Mouse (Mus musculus): ENCODE results near the gene Hist2h2ac. TPM values are rescaled to one million over a fixed set of nuclear protein-coding genes. Genes with fewer than 3 reads are reported as not detected.
"Not testable (repeated sequence)": the region's sequence is repeated elsewhere in the genome, so short reads cannot be mapped to it uniquely, and the experiment has no call there.

The Hist2h2ac gene
- 9.0 and 11.6 TPM in 2 replicates for polyA plus RNA-seq (2016; fragmentation: Nextera tagmentation; extraction: Ambion mirVana)

- peaks cover 42% of the 10 kb centered on the region for H3K4me1 ChIP-seq
- H3K9ac ChIP-seq (replicated peaks): peak within 1 kb of the TSS; percentile 84
- no peaks in the 10 kb centered on the region for H3K9me3 ChIP-seq
- peak within 1 kb of the TSS; percentile 98 for H3K27ac ChIP-seq (replicated peaks)
- H3K4me2 ChIP-seq (replicated peaks): peak within 1 kb of the TSS; percentile 79
- peak within 1 kb of the TSS; percentile 61 for H3K4me3 ChIP-seq
- no peaks in the 10 kb centered on the region for H3K36me3 ChIP-seq
- H3K27me3 ChIP-seq: no peaks in the 10 kb centered on the region
- WGBS: under 1% methylated on average over 43 of the region's 43 CpGs
- peak; percentile 82 for ATAC-seq (ENCODE audit: low FRiP score, low read depth)
Measured at GRCm38 (mm10) chr3:96220765-96221639, at the start of gene Hist2h2ac, which contains the start of gene Hist2h2be. Gene Hist2h2ac, minus strand, starts transcription at chr3:96220880. Gene Hist2h2be, plus strand, starts transcription at chr3:96221119.

- WGBS: under 1% methylated on average over 45 of the region's 45 CpGs
- no peaks in the 10 kb centered on the region for H3K9me3 ChIP-seq
- H3K4me2 ChIP-seq (replicated peaks): peak within 1 kb of the TSS; percentile 80
- peak within 1 kb of the TSS; percentile 96 for H3K27ac ChIP-seq (replicated peaks)
- H3K4me1 ChIP-seq: peaks cover 11% of the 10 kb centered on the region
- H3K9ac ChIP-seq (replicated peaks): peak within 1 kb of the TSS; percentile 77
- no peaks in the 10 kb centered on the region for H3K36me3 ChIP-seq
- peak; percentile 96 for ATAC-seq (ENCODE audit: low FRiP score, low read depth)
- no peaks in the 10 kb centered on the region for H3K27me3 ChIP-seq
- peak within 1 kb of the TSS; percentile 55 for H3K4me3 ChIP-seq
Measured at GRCm38 (mm10) chr3:96269511-96270474, 49.1 kb upstream of the Hist2h2ac start, which contains the start of gene Hist2h2bb. Gene Hist2h2bb, plus strand, starts transcription at chr3:96269752.

GRCm38 (mm10) chr3:96268776-96269378 lies 48.2 kb upstream of the Hist2h2ac start:
- Histone ChIP-seq H3K9ac (replicated peaks) (peak overlapping the region; percentile 70), H3K4me1 (peaks cover 19% of the 10 kb centered on the region), H3K4me2 (replicated peaks) (peak overlapping the region; percentile 80), H3K4me3 (peak overlapping the region; percentile 55), H3K27ac (replicated peaks) (peak overlapping the region; percentile 96)
- WGBS: under 1% methylated on average over 15 of the region's 44 CpGs
- H3K36me3 ChIP-seq, H3K27me3 ChIP-seq, H3K9me3 ChIP-seq: not testable (repeated sequence)
- peak; percentile 51 for ATAC-seq (ENCODE audit: low FRiP score, low read depth)

DNA sequence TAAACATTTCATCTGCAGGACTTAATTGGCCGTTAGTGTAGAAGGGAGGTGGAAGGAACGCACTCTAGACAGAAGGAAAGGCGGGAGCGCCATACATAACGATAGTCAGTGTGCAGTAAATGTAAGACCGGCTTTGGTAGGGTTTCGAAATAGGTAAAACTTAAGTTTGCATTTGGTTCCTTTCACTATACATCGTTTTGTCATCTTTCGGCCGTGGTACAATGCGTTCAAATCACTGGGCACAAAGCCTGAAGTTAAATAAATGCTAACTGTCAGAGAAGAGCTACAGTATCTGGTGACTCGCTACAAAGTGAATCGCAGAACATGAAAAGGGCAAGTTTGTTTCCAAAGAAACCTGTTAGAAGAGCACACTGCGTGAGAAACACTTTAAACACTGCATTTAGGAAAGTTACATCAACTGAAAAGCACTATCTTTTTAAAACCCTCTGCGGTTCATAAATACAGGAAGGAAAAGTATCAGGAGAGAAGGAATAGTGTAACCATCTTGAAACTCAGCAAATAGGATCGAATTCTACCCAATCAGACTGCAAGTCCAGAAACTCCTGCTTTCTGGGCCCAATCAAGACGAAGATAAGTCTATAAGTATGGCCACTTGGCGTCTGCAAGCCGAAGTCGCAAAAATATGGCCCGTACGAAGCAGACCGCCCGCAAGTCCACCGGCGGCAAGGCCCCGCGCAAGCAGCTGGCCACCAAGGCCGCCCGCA lies 47.5 kb upstream of the Hist2h2ac start, which contains the start of gene Hist2h3b:
TSS of gene Hist2h3b (plus strand) at position 604 of the 725 bp plus-strand sequence.
- H3K36me3 ChIP-seq: no peaks in the 10 kb centered on the region
- peak within 1 kb of the TSS; percentile 80 for H3K4me2 ChIP-seq (replicated peaks)
- no peaks in the 10 kb centered on the region for H3K27me3 ChIP-seq
- H3K4me1 ChIP-seq: peaks cover 23% of the 10 kb centered on the region
- H3K4me3 ChIP-seq: peak within 1 kb of the TSS; percentile 55
- ATAC-seq (ENCODE audit: low FRiP score, low read depth): peak; percentile 76
- H3K9ac ChIP-seq (replicated peaks): peak within 1 kb of the TSS; percentile 70
- H3K9me3 ChIP-seq: no peaks in the 10 kb centered on the region
- H3K27ac ChIP-seq (replicated peaks): peak within 1 kb of the TSS; percentile 96
- WGBS: 24% methylated on average over 30 of the region's 30 CpGs

- Histone ChIP-seq H3K27ac (replicated peaks) (peak overlapping the region; percentile 86), H3K9ac (replicated peaks) (no peak overlapping the region), H3K4me1 (peaks cover 25% of the 10 kb centered on the region), H3K36me3 (no peaks in the 10 kb centered on the region), H3K4me3 (no peak overlapping the region), H3K4me2 (replicated peaks) (no peak overlapping the region), H3K9me3 (no peaks in the 10 kb centered on the region), H3K27me3 (no peaks in the 10 kb centered on the region)
- ATAC-seq (ENCODE audit: low FRiP score, low read depth): no peak
- 81% methylated on average over 4 of the region's 4 CpGs for WGBS
Measured at GRCm38 (mm10) chr3:96267541-96267940, 46.9 kb upstream of the Hist2h2ac start.

GRCm38 (mm10) chr3:96266132-96266710 lies 45.5 kb upstream of the Hist2h2ac start:
- peaks cover 35% of the 10 kb centered on the region for H3K4me1 ChIP-seq
- no peak overlapping the region for H3K9ac ChIP-seq (replicated peaks)
- 91% methylated on average over 8 of the region's 8 CpGs for WGBS

DNA sequence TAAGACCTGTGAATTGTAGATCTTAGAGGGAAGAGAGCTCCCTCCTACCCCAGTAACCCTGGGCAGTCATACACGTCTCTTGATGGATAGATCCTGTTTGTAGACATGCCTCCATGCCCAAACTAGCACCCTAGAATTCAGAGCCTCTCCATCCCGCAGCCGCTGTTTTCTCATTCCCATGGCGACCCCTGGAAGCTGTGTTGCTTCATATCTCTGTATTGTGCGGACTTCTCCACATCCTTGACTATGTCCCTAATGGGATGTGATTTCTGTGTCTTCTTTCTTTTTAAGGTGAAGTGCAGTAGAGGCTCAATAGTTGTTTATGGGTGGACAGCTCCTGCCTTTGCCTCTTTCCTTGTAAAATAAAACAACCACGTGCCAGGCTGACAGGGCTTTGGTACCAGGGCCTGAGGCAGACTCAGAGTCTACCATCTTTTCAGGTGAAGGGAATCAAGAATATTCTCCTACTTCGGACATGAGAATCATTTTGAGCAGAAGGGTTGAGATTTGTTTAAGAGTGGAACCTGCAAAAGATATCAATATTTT lies 43.8 kb upstream of the Hist2h2ac start:
- no peaks in the 10 kb centered on the region for H3K36me3 ChIP-seq
- H3K27ac ChIP-seq (replicated peaks): peak overlapping the region; percentile 98
- peak overlapping the region; percentile 66; the same call in 1 of the 2 replicates for H3K9ac ChIP-seq (replicated peaks)
- no peaks in the 10 kb centered on the region for H3K27me3 ChIP-seq
- ATAC-seq (ENCODE audit: low FRiP score, low read depth): no peak
- 72% methylated on average over 7 of the region's 7 CpGs for WGBS
- peak overlapping the region; percentile 85 for H3K4me2 ChIP-seq (replicated peaks)
- peaks cover 35% of the 10 kb centered on the region for H3K4me1 ChIP-seq
- H3K9me3 ChIP-seq: no peaks in the 10 kb centered on the region
- H3K4me3 ChIP-seq: peak overlapping the region; percentile 57

More at GRCm38 (mm10) chr3:96266132-96266710, 45.5 kb upstream of the Hist2h2ac start:
- ATAC-seq (ENCODE audit: low FRiP score, low read depth): no peak
- Histone ChIP-seq H3K27ac (replicated peaks) (no peak overlapping the region), H3K4me2 (replicated peaks) (no peak overlapping the region), H3K9me3 (no peaks in the 10 kb centered on the region), H3K4me3 (no peak overlapping the region), H3K27me3 (no peaks in the 10 kb centered on the region), H3K36me3 (no peaks in the 10 kb centered on the region)

- peak; percentile 11; the same call in 1 of the 2 replicates for ATAC-seq (ENCODE audit: low FRiP score, low read depth)
- peak overlapping the region; percentile 66 for H3K9ac ChIP-seq (replicated peaks)
- H3K4me3 ChIP-seq: peak overlapping the region; percentile 57
- peaks cover 35% of the 10 kb centered on the region for H3K4me1 ChIP-seq
- 5% methylated on average over 27 of the region's 27 CpGs for WGBS
- H3K9me3 ChIP-seq: no peaks in the 10 kb centered on the region
- peak overlapping the region; percentile 98 for H3K27ac ChIP-seq (replicated peaks)
- H3K36me3 ChIP-seq: no peaks in the 10 kb centered on the region
- H3K4me2 ChIP-seq (replicated peaks): peak overlapping the region; percentile 85
- no peaks in the 10 kb centered on the region for H3K27me3 ChIP-seq
Measured at GRCm38 (mm10) chr3:96263558-96264403, 43.1 kb upstream of the Hist2h2ac start.

- peaks cover 32% of the 10 kb centered on the region for H3K4me1 ChIP-seq
- H3K9me3 ChIP-seq: no peaks in the 10 kb centered on the region
- H3K36me3 ChIP-seq: no peaks in the 10 kb centered on the region
- under 1% methylated on average over 40 of the region's 40 CpGs for WGBS
- peak within 1 kb of the TSS; percentile 57 for H3K4me3 ChIP-seq
- H3K9ac ChIP-seq (replicated peaks): peak within 1 kb of the TSS; percentile 87
- H3K27me3 ChIP-seq: no peaks in the 10 kb centered on the region
- H3K4me2 ChIP-seq (replicated peaks): peak within 1 kb of the TSS; percentile 85
- ATAC-seq (ENCODE audit: low FRiP score, low read depth): peak; percentile 89
- peak within 1 kb of the TSS; percentile 98 for H3K27ac ChIP-seq (replicated peaks)
Measured at GRCm38 (mm10) chr3:96262979-96263550, 42.4 kb upstream of the Hist2h2ac start, which contains the start of gene Hist2h4. Gene Hist2h4, minus strand, starts transcription at chr3:96263311.
